Mouse (Mus musculus) neural tube, embryonic 13.5 days (tissue): ENCODE data around the gene Asb1. TPM values are rescaled to one million over a fixed set of nuclear protein-coding genes. Genes with fewer than 3 reads are reported as not detected.

Experiments
- ATAC-seq: fragments of 200-750 bp; cut with Nextera tagmentation; 2 replicates; pipeline ENCODE4 v1.8.0; 2017; ENCODE audit warnings: low read depth, mild to moderate bottlenecking, moderate TSS enrichment, moderate library complexity
- H3K27ac ChIP-seq: fragments of 300-500 bp; sonication (generic); replicated peaks from 2 replicates; pipeline ENCODE4 v1.5.1; 2015; ENCODE audit warnings: moderate library complexity, mild to moderate bottlenecking, inconsistent platforms
- H3K27me3 ChIP-seq: fragments of 300-500 bp; sonication (generic); 2 replicates; pipeline ENCODE4 v1.6.1; 2015; ENCODE audit warnings: mild to moderate bottlenecking, inconsistent platforms
- H3K36me3 ChIP-seq: fragments of 300-500 bp; sonication (generic); 2 replicates; pipeline ENCODE4 v1.6.1; 2015; ENCODE audit warnings: mild to moderate bottlenecking, inconsistent platforms
- H3K4me1 ChIP-seq: fragments of 300-500 bp; sonication (generic); replicated peaks from 2 replicates; pipeline ENCODE4 v1.6.1; 2015; ENCODE audit warnings: inconsistent platforms
- H3K4me2 ChIP-seq: fragments of 300-500 bp; sonication (generic); 2 replicates; pipeline ENCODE4 v1.6.1; 2015; ENCODE audit warnings: inconsistent platforms, mild to moderate bottlenecking, moderate library complexity
- H3K4me3 ChIP-seq: fragments of 300-500 bp; sonication (generic); 2 replicates; pipeline ENCODE4 v1.5.1; 2015; ENCODE audit warnings: mild to moderate bottlenecking, inconsistent platforms
- H3K9ac ChIP-seq: fragments of 300-500 bp; sonication (generic); 2 replicates; pipeline ENCODE4 v1.6.1; 2015; ENCODE audit warnings: moderate library complexity, mild to moderate bottlenecking, inconsistent platforms
- H3K9me3 ChIP-seq: fragments of 300-500 bp; sonication (generic); 2 replicates; pipeline ENCODE4 v1.6.1; 2016; ENCODE audit warnings: inconsistent platforms
- WGBS: fragments of 180-500 bp; shearing (Covaris S2); methylation state at CpG from one replicate; pipeline ENCODE4 v1.1.7; 2015; 5-methylcytosine and 5-hydroxymethylcytosine counted together
- polyA plus RNA-seq: library from polyadenylated mRNA; unstranded; fragments of >200 nt; fragmentation: Nextera tagmentation; extraction: Ambion mirVana; gene quantifications from 2 replicates; pipeline ENCODE4 v1.2.1, GENCODE M21; 2015

Asb1 gene
- polyA plus RNA-seq, 1 experiment from 2014 or later: 13.6 TPM

- no peak overlapping the region for H3K27ac ChIP-seq
- no peak overlapping the region for H3K9ac ChIP-seq
- H3K36me3 ChIP-seq: peaks cover 63% of the 10 kb centered on the region
- 0 out of 2 replicates have a peak, but pooled peaks cover 4% of the 10 kb centered on the region for H3K4me1 ChIP-seq
- no peak overlapping the region for H3K4me2 ChIP-seq
- H3K4me3 ChIP-seq: no peak overlapping the region
- 86% methylated on average over 2 of the region's 2 CpGs for WGBS
- ATAC-seq: no peak
- H3K27me3 ChIP-seq: no peaks in the 10 kb centered on the region
- no peaks in the 10 kb centered on the region for H3K9me3 ChIP-seq
Measured at GRCm38 (mm10) chr1:91549073-91549472, 8.7 kb downstream of the Asb1 start.

- no peak overlapping the region for H3K4me2 ChIP-seq
- H3K27ac ChIP-seq: no peak overlapping the region
- H3K4me3 ChIP-seq: no peak overlapping the region
- peaks cover 64% of the 10 kb centered on the region for H3K36me3 ChIP-seq
- ATAC-seq: no peak
- H3K9me3 ChIP-seq: no peaks in the 10 kb centered on the region
- no peak overlapping the region for H3K9ac ChIP-seq
- WGBS: 64% methylated on average over 2 of the region's 2 CpGs
- H3K4me1 ChIP-seq: no peaks in the 10 kb centered on the region
- no peaks in the 10 kb centered on the region for H3K27me3 ChIP-seq
Measured at GRCm38 (mm10) chr1:91557099-91557498, 16.8 kb downstream of the Asb1 start.

GRCm38 (mm10) chr1:91561226-91561625 lies 20.9 kb downstream of the Asb1 start:
- WGBS: 88% methylated on average over 6 of the region's 6 CpGs
- H3K27me3 ChIP-seq: no peaks in the 10 kb centered on the region
- ATAC-seq: no peak
- H3K4me2 ChIP-seq: no peak overlapping the region
- H3K4me3 ChIP-seq: no peak overlapping the region
- H3K9me3 ChIP-seq: no peaks in the 10 kb centered on the region
- H3K4me1 ChIP-seq: peaks cover 5% of the 10 kb centered on the region; the same call in 1 of the 2 replicates
- H3K27ac ChIP-seq: no peak overlapping the region
- H3K36me3 ChIP-seq: peaks cover 28% of the 10 kb centered on the region
- H3K9ac ChIP-seq: no peak overlapping the region

- whole genome bisulfite sequencing: 84% methylated on average over 4 of the region's 4 CpGs
- Histone ChIP-seq H3K4me2 (no peak overlapping the region), H3K9me3 (no peaks in the 10 kb centered on the region), H3K4me1 (peaks cover 5% of the 10 kb centered on the region; the same call in 1 of the 2 replicates), H3K27me3 (no peaks in the 10 kb centered on the region), H3K36me3 (peaks cover 13% of the 10 kb centered on the region), H3K9ac (no peak overlapping the region), H3K4me3 (no peak overlapping the region), H3K27ac (no peak overlapping the region)
- ATAC-seq: no peak
Measured at GRCm38 (mm10) chr1:91562977-91563590, 22.7 kb downstream of the Asb1 start.

GRCm38 (mm10) chr1:91564004-91564403 lies 23.7 kb downstream of the Asb1 start:
- peaks cover 5% of the 10 kb centered on the region; the same call in 1 of the 2 replicates for H3K4me1 ChIP-seq
- no peak for ATAC-seq
- H3K9me3 ChIP-seq: no peaks in the 10 kb centered on the region
- peaks cover 7% of the 10 kb centered on the region; the same call in 1 of the 2 replicates for H3K36me3 ChIP-seq
- 72% methylated on average over 3 of the region's 3 CpGs for WGBS
- H3K27me3 ChIP-seq: no peaks in the 10 kb centered on the region
- H3K4me2 ChIP-seq: no peak overlapping the region
- H3K9ac ChIP-seq: no peak overlapping the region
- H3K4me3 ChIP-seq: no peak overlapping the region
- no peak overlapping the region for H3K27ac ChIP-seq

- Histone ChIP-seq H3K36me3 (peaks cover 5% of the 10 kb centered on the region; the same call in 1 of the 2 replicates), H3K4me3 (no peak overlapping the region), H3K9ac (no peak overlapping the region), H3K9me3 (no peaks in the 10 kb centered on the region), H3K4me2 (no peak overlapping the region), H3K27me3 (no peaks in the 10 kb centered on the region), H3K27ac (no peak overlapping the region), H3K4me1 (peaks cover 5% of the 10 kb centered on the region; the same call in 1 of the 2 replicates)
- ATAC-seq: no peak
- 67% methylated on average over 6 of the region's 6 CpGs for WGBS
Measured at GRCm38 (mm10) chr1:91564598-91564997, 24.3 kb downstream of the Asb1 start.

- Histone ChIP-seq H3K27ac (no peak overlapping the region), H3K9me3 (no peaks in the 10 kb centered on the region), H3K4me3 (no peak overlapping the region), H3K4me2 (no peak overlapping the region), H3K4me1 (peaks cover 5% of the 10 kb centered on the region; the same call in 1 of the 2 replicates), H3K9ac (no peak overlapping the region), H3K36me3 (no peaks in the 10 kb centered on the region), H3K27me3 (no peaks in the 10 kb centered on the region)
- WGBS: 94% methylated on average over 2 of the region's 2 CpGs
- no peak for ATAC-seq
Measured at GRCm38 (mm10) chr1:91567269-91567668, 26.9 kb downstream of the Asb1 start.

GRCm38 (mm10) chr1:91572458-91572857 lies 32.1 kb downstream of the Asb1 start:
- no peak for ATAC-seq
- H3K27me3 ChIP-seq: no peaks in the 10 kb centered on the region
- no peaks in the 10 kb centered on the region for H3K36me3 ChIP-seq
- H3K4me2 ChIP-seq: no peak overlapping the region
- WGBS: 84% methylated on average over 10 of the region's 10 CpGs
- H3K27ac ChIP-seq: no peak overlapping the region
- no peak overlapping the region for H3K4me3 ChIP-seq
- no peaks in the 10 kb centered on the region for H3K4me1 ChIP-seq
- H3K9ac ChIP-seq: no peak overlapping the region
- H3K9me3 ChIP-seq: no peaks in the 10 kb centered on the region

GRCm38 (mm10) chr1:91574208-91574607 lies 33.9 kb downstream of the Asb1 start:
- Histone ChIP-seq H3K4me3 (no peak overlapping the region), H3K9ac (no peak overlapping the region), H3K4me1 (no peaks in the 10 kb centered on the region), H3K9me3 (no peaks in the 10 kb centered on the region), H3K27ac (no peak overlapping the region), H3K4me2 (no peak overlapping the region), H3K36me3 (no peaks in the 10 kb centered on the region), H3K27me3 (no peaks in the 10 kb centered on the region)
- WGBS: 74% methylated on average over 3 of the region's 3 CpGs
- no peak for ATAC-seq

- Histone ChIP-seq H3K27me3 (no peaks in the 10 kb centered on the region), H3K4me1 (no peaks in the 10 kb centered on the region), H3K27ac (no peak overlapping the region), H3K4me2 (no peak overlapping the region), H3K4me3 (no peak overlapping the region), H3K9me3 (no peaks in the 10 kb centered on the region), H3K9ac (no peak overlapping the region), H3K36me3 (no peaks in the 10 kb centered on the region)
- 80% methylated on average over 7 of the region's 7 CpGs for whole genome bisulfite sequencing
- no peak for ATAC-seq
Measured at GRCm38 (mm10) chr1:91577883-91578517, 37.7 kb downstream of the Asb1 start.

GRCm38 (mm10) chr1:91580503-91580902 lies 40.2 kb downstream of the Asb1 start:
- Histone ChIP-seq H3K27me3 (no peaks in the 10 kb centered on the region), H3K4me1 (0 out of 2 replicates have a peak, but pooled peaks cover 5% of the 10 kb centered on the region), H3K9me3 (no peaks in the 10 kb centered on the region), H3K9ac (no peak overlapping the region), H3K4me2 (no peak overlapping the region), H3K36me3 (no peaks in the 10 kb centered on the region), H3K27ac (no peak overlapping the region), H3K4me3 (no peak overlapping the region)
- ATAC-seq: no peak
- 91% methylated on average over 2 of the region's 2 CpGs for WGBS

GRCm38 (mm10) chr1:91581206-91581605 lies 40.9 kb downstream of the Asb1 start:
- H3K4me3 ChIP-seq: no peak overlapping the region
- no peak overlapping the region for H3K9ac ChIP-seq
- no peaks in the 10 kb centered on the region for H3K9me3 ChIP-seq
- WGBS: 81% methylated on average over 2 of the region's 2 CpGs
- H3K27ac ChIP-seq: no peak overlapping the region
- 0 out of 2 replicates have a peak, but pooled peaks cover 7% of the 10 kb centered on the region for H3K4me1 ChIP-seq
- no peak overlapping the region for H3K4me2 ChIP-seq
- ATAC-seq: no peak
- no peaks in the 10 kb centered on the region for H3K27me3 ChIP-seq
- H3K36me3 ChIP-seq: no peaks in the 10 kb centered on the region
